Mouse (Mus musculus): ENCODE data around the gene Prex1. TPM values are rescaled to one million over a fixed set of nuclear protein-coding genes. Genes with fewer than 3 reads are reported as not detected.

Prex1 gene
- polyA plus RNA-seq, 1 experiment from 2014 or later, result 27.4 TPM

DNA sequence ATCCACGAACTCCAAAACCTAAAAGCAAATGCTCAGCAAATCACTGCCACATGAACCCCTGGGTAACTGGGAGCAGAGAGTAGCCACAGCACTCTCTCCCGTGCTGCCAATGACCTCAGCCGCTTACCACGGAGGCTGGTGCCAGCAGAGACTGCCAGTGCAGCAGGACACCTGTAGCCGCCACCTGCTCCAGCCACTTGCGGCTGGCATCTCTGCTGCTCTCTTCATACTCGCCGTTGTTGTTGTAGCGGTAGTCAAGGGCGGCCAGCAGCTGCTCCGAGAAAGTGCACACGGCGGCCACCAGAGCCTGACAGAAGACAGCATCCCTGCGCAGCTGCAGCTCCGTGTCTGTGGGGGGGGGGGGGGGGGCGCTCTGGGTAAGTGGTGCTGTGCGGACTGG, 138.2 kb downstream of the Prex1 start:
- no peak overlapping the region for H3K4me2 ChIP-seq
- 37% methylated on average over 16 of the region's 17 CpGs for WGBS

GRCm38 (mm10) chr2:166574934-166575333, 138.7 kb downstream of the Prex1 start:
- Histone ChIP-seq H3K36me3 (peaks cover 4% of the 10 kb centered on the region; the same call in 1 of the 2 replicates), H3K27ac (replicated peaks) (no peak overlapping the region), H3K4me1 (replicated peaks) (no peaks in the 10 kb centered on the region; the same call in 1 of the 2 replicates), H3K27me3 (no peaks in the 10 kb centered on the region), H3K9me3 (no peaks in the 10 kb centered on the region), H3K4me2 (no peak overlapping the region), H3K4me3 (no peak overlapping the region), H3K9ac (no peak overlapping the region)
- WGBS, result 20% methylated on average over 7 of the region's 7 CpGs
- ATAC-seq (ENCODE audit: low FRiP score, low read depth), result no peak

More for the DNA sequence above, 138.2 kb downstream of the Prex1 start:
- Histone ChIP-seq H3K9ac (no peak overlapping the region), H3K36me3 (peaks cover 4% of the 10 kb centered on the region; the same call in 1 of the 2 replicates), H3K27me3 (no peaks in the 10 kb centered on the region), H3K27ac (replicated peaks) (no peak overlapping the region), H3K4me3 (no peak overlapping the region), H3K9me3 (no peaks in the 10 kb centered on the region), H3K4me1 (replicated peaks) (no peaks in the 10 kb centered on the region; the same call in 1 of the 2 replicates)
- ATAC-seq (ENCODE audit: low FRiP score, low read depth), result peak; percentile 23; the same call in 1 of the 2 replicates

DNA sequence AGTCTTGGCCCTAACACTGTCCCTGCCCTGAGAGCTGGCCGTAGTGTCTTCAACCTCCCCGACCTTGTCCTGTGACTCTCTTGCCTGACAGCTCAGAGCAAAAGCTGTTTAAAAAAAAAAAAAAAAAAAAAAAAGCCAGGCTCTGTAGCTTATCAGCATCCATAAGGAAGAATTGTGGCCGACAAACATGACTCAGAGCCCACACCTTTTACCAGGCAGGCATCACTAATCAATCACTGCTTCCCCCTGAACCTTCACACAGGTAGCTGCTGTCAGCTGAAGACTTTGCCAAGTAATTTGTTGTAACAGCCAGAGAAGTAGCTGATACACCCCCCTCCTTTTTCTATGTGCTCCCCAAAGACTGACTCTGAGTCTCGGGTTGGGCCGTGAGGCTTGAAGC, 140.0 kb downstream of the Prex1 start:
- ATAC-seq (ENCODE audit: low FRiP score, low read depth), result no peak
- Histone ChIP-seq H3K4me1 (replicated peaks) (no peaks in the 10 kb centered on the region; the same call in 1 of the 2 replicates), H3K36me3 (peaks cover 4% of the 10 kb centered on the region; the same call in 1 of the 2 replicates), H3K27me3 (no peaks in the 10 kb centered on the region), H3K27ac (replicated peaks) (no peak overlapping the region), H3K9me3 (no peaks in the 10 kb centered on the region), H3K9ac (no peak overlapping the region), H3K4me3 (no peak overlapping the region), H3K4me2 (no peak overlapping the region)
- WGBS, result 92% methylated on average over 5 of the region's 5 CpGs

DNA sequence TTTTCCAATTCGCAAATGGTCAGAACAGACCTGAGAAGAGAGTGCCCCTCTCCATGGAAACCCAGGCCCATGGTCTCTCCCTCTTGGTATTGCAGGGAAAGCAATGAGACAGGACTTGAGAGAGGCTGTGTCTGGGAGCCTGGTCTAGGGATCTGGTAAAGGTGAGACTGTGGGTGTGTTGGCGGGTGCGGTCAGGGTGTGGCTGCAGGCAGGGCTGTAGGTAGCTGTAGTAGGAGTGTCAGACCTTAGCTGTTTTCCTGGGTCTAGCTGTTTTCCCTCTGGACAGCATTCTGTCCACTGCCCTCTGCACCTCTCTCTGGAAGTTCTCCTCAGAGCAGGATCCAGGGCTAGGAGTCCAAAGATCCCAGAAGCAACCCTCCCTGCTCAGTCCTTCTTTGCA, 141.3 kb downstream of the Prex1 start:
- no peak overlapping the region for H3K9ac ChIP-seq
- 92% methylated on average over 3 of the region's 3 CpGs for WGBS
- H3K27ac ChIP-seq (replicated peaks), result no peak overlapping the region
- H3K4me1 ChIP-seq (replicated peaks), result no peaks in the 10 kb centered on the region; the same call in 1 of the 2 replicates
- no peak for ATAC-seq (ENCODE audit: low FRiP score, low read depth)
- no peaks in the 10 kb centered on the region for H3K27me3 ChIP-seq
- no peak overlapping the region for H3K4me3 ChIP-seq
- H3K36me3 ChIP-seq, result peaks cover 4% of the 10 kb centered on the region; the same call in 1 of the 2 replicates
- H3K9me3 ChIP-seq, result no peaks in the 10 kb centered on the region
- no peak overlapping the region for H3K4me2 ChIP-seq

- no peak for ATAC-seq (ENCODE audit: low FRiP score, low read depth)
- Histone ChIP-seq H3K27ac (replicated peaks) (no peak overlapping the region), H3K4me3 (no peak overlapping the region), H3K4me2 (no peak overlapping the region), H3K4me1 (replicated peaks) (no peaks in the 10 kb centered on the region), H3K36me3 (peaks cover 4% of the 10 kb centered on the region; the same call in 1 of the 2 replicates), H3K27me3 (no peaks in the 10 kb centered on the region), H3K9ac (no peak overlapping the region), H3K9me3 (no peaks in the 10 kb centered on the region)
- 94% methylated on average over 9 of the region's 9 CpGs for WGBS
Observed at GRCm38 (mm10) chr2:166569182-166569581, 144.4 kb downstream of the Prex1 start.

GRCm38 (mm10) chr2:166565503-166565902, 148.1 kb downstream of the Prex1 start:
- H3K4me2 ChIP-seq, result no peak overlapping the region
- no peak overlapping the region for H3K4me3 ChIP-seq
- no peaks in the 10 kb centered on the region for H3K27me3 ChIP-seq
- H3K4me1 ChIP-seq (replicated peaks), result no peaks in the 10 kb centered on the region
- WGBS, result 71% methylated on average over 5 of the region's 5 CpGs
- ATAC-seq (ENCODE audit: low FRiP score, low read depth), result no peak
- no peak overlapping the region for H3K9ac ChIP-seq
- no peaks in the 10 kb centered on the region for H3K9me3 ChIP-seq
- no peaks in the 10 kb centered on the region for H3K36me3 ChIP-seq
- H3K27ac ChIP-seq (replicated peaks), result no peak overlapping the region

DNA sequence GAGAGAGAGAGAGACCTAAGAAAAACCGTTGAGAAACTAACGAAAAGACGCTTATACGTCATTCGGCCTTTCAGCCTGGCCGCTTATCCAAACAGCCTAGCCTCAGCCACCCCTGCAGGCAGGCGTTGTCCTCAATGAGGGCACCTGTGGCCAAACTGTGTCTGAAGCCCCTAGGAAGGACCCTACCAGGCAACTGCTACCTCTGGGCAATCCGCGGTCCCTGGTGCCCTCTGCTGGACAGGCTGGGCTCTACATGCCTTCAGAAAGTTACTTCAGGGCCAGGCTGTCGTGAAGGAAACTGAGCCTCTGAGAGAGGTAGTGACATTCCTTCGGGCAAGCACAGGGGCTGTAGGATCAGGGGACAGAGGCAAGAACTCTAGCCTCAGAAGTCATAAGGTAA, 149.2 kb downstream of the Prex1 start:
- WGBS, result 10% methylated on average over 11 of the region's 11 CpGs
- peak; percentile 27; the same call in 1 of the 2 replicates for ATAC-seq (ENCODE audit: low FRiP score, low read depth)
- Histone ChIP-seq H3K4me1 (replicated peaks) (peaks cover 7% of the 10 kb centered on the region), H3K27ac (replicated peaks) (no peak overlapping the region), H3K9me3 (no peaks in the 10 kb centered on the region), H3K9ac (no peak overlapping the region), H3K4me3 (no peak overlapping the region), H3K4me2 (no peak overlapping the region), H3K27me3 (no peaks in the 10 kb centered on the region), H3K36me3 (no peaks in the 10 kb centered on the region)

- H3K27ac ChIP-seq (replicated peaks), result no peak overlapping the region
- ATAC-seq (ENCODE audit: low FRiP score, low read depth), result no peak
- no peaks in the 10 kb centered on the region for H3K9me3 ChIP-seq
- peaks cover 11% of the 10 kb centered on the region for H3K4me1 ChIP-seq (replicated peaks)
- H3K27me3 ChIP-seq, result no peaks in the 10 kb centered on the region
- H3K9ac ChIP-seq, result no peak overlapping the region
- H3K4me2 ChIP-seq, result no peak overlapping the region
- no peak overlapping the region for H3K4me3 ChIP-seq
- WGBS, result 12% methylated on average over 6 of the region's 6 CpGs
- no peaks in the 10 kb centered on the region for H3K36me3 ChIP-seq
Observed at GRCm38 (mm10) chr2:166563890-166564289, 149.7 kb downstream of the Prex1 start.

DNA sequence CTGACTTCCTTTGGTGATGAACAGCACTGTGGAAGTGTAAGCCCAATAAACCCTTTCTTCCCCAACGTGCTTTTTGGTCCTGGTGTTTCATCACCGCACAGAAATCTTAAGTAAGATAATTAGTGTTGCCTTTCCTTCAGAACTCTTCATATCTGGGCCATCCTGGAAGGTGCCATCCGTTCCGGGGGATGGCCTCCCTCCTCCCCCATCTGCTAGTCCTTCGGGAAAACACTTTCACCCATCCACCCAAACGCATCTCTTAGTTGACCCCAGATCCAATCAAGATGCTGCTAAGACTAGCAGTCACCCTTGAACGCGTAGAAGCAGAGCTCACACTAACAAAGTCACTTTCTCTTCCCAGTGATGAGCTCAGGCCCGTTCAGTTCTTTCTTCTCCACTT, 150.6 kb downstream of the Prex1 start:
- Histone ChIP-seq H3K4me1 (replicated peaks) (peaks cover 18% of the 10 kb centered on the region), H3K4me2 (no peak overlapping the region), H3K9me3 (no peaks in the 10 kb centered on the region), H3K9ac (no peak overlapping the region), H3K27ac (replicated peaks) (no peak overlapping the region), H3K4me3 (no peak overlapping the region), H3K27me3 (no peaks in the 10 kb centered on the region), H3K36me3 (no peaks in the 10 kb centered on the region)
- WGBS, result 94% methylated on average over 9 of the region's 9 CpGs
- no peak for ATAC-seq (ENCODE audit: low FRiP score, low read depth)

DNA sequence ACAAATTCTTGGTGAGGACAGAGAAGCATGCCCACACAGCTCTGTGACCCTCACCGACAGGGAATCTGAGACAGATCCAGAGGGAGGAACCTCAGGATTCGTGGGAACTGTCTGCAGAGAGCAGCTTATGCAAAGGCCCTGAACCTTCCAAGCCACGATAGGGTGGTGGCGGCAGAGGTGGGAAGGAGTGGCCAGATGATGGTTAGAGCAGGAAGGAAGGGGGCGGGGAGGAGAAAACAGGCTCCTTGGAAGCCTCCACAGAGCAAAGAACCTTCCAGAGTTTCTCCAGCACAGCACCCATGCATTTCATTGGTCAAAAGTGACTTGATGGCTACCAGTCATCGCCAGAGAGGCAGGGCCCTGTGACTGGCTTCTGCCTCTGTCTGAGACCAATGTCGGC, 151.9 kb downstream of the Prex1 start:
- Histone ChIP-seq H3K9ac (no peak overlapping the region), H3K9me3 (no peaks in the 10 kb centered on the region)
- WGBS, result 75% methylated on average over 7 of the region's 7 CpGs

GRCm38 (mm10) chr2:166560826-166561225, 152.8 kb downstream of the Prex1 start:
- Histone ChIP-seq H3K4me3 (no peak overlapping the region), H3K9me3 (no peaks in the 10 kb centered on the region), H3K9ac (no peak overlapping the region), H3K27me3 (no peaks in the 10 kb centered on the region), H3K27ac (replicated peaks) (no peak overlapping the region), H3K4me2 (no peak overlapping the region), H3K4me1 (replicated peaks) (peaks cover 18% of the 10 kb centered on the region), H3K36me3 (no peaks in the 10 kb centered on the region)
- 91% methylated on average over 7 of the region's 7 CpGs for WGBS
- ATAC-seq (ENCODE audit: low FRiP score, low read depth), result no peak

More for the DNA sequence above, 151.9 kb downstream of the Prex1 start:
- H3K4me1 ChIP-seq (replicated peaks), result peaks cover 18% of the 10 kb centered on the region
- ATAC-seq (ENCODE audit: low FRiP score, low read depth), result no peak
- H3K27me3 ChIP-seq, result no peaks in the 10 kb centered on the region
- no peak overlapping the region for H3K4me3 ChIP-seq
- H3K36me3 ChIP-seq, result no peaks in the 10 kb centered on the region
- no peak overlapping the region for H3K27ac ChIP-seq (replicated peaks)
- no peak overlapping the region for H3K4me2 ChIP-seq

- no peak overlapping the region for H3K4me2 ChIP-seq
- H3K4me3 ChIP-seq, result no peak overlapping the region
- H3K27me3 ChIP-seq, result no peaks in the 10 kb centered on the region
- H3K4me1 ChIP-seq (replicated peaks), result peaks cover 18% of the 10 kb centered on the region
- 13% methylated on average over 10 of the region's 10 CpGs for WGBS
- no peaks in the 10 kb centered on the region for H3K9me3 ChIP-seq
- no peak overlapping the region for H3K27ac ChIP-seq (replicated peaks)
- H3K36me3 ChIP-seq, result no peaks in the 10 kb centered on the region
- H3K9ac ChIP-seq, result no peak overlapping the region
- ATAC-seq (ENCODE audit: low FRiP score, low read depth), result no peak
Observed at GRCm38 (mm10) chr2:166559531-166559930, 154.1 kb downstream of the Prex1 start.

- no peaks in the 10 kb centered on the region for H3K9me3 ChIP-seq
- H3K9ac ChIP-seq, result no peak overlapping the region
- H3K27ac ChIP-seq (replicated peaks), result no peak overlapping the region
- 63% methylated on average over 2 of the region's 2 CpGs for WGBS
- H3K4me3 ChIP-seq, result no peak overlapping the region
- H3K27me3 ChIP-seq, result no peaks in the 10 kb centered on the region
- no peak for ATAC-seq (ENCODE audit: low FRiP score, low read depth)
- no peaks in the 10 kb centered on the region for H3K36me3 ChIP-seq
- H3K4me2 ChIP-seq, result no peak overlapping the region
- H3K4me1 ChIP-seq (replicated peaks), result peaks cover 38% of the 10 kb centered on the region
Observed at GRCm38 (mm10) chr2:166555508-166555907, 158.1 kb downstream of the Prex1 start.

Data from hindbrain, embryonic 15.5 days (tissue).